Mouse (Mus musculus) embryonic stem cell, embryonic (primary cell): ENCODE measurements around the gene Bicra.

Experiments
- CTCF ChIA-PET, 4 experiments: fragments of 300-600 bp in 2 of 4; fragments of 350-600 bp in 2 of 4; sonication (Branson Sonifier 250); formaldehyde crosslinking; loops; one replicate each; lab custom pipeline; 2022; ENCODE audit warnings: inconsistent platforms in 2 of 4; lab: Charles Lee
- POLR2A ChIA-PET, 4 experiments: fragments of 300-600 bp in 2 of 4; fragments of 350-600 bp in 2 of 4; sonication (Branson Sonifier 250); formaldehyde crosslinking; loops; one replicate each; lab custom pipeline; 2022; ENCODE audit warnings: antibody characterized with exemption in 4 of 4, inconsistent platforms in 1 of 4; lab: Charles Lee

Gene Bicra

DNA sequence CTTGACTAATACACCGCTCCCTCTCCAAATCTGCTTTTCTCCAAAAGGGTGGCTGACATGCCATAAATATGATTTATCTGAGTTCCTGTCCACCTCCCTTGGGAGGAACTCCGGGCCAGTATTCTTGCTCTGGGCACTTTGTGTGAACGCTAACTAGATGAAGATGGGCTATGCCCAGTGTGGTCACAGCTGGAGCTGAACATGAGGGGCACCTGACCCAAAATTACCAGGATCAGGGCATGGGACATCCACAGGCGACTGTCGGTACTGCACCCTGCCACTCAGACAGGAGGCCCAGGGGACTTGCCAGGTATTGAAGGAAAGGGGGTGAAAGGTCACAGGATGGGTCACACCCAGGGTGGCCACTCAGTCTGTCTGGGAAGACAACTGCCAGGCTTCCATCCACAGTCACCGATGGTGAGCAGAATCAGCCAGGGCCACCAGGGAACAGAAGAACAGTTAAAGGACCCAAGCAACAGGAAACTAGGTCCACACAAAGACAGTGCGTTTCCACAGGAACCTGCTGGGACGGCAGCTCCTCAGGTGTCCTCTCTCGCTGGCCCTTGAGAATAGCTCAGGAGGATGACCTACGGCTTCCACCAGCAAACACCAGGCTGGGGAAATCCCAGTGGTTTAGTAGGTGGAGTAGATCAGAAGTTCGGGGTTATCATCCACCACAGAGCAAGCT lies 35.0 kb downstream of the Bicra start:
- CTCF ChIA-PET = interaction anchor here in 3 of 4 experiments (0.6 to 2.4 kb wide), 10 partner anchors 9 to 250 kb away, joined by 3 to 22 read pairs (median 4); partner anchors contain the start of gene Meis3 (in 1 of the 3)

GRCm38 (mm10) chr7:16011418-16012085 lies 36.2 kb downstream of the Bicra start:
- POLR2A ChIA-PET = interaction anchor here in 2 of 4 experiments (1.0 to 1.5 kb wide), 3 partner anchors 7 to 87 kb away, joined by 3 to 4 read pairs (median 3); partner anchors contain the start of gene Napa (in 1 of the 2)
- CTCF ChIA-PET = interaction anchor here in 2 of 4 experiments (1.0 to 2.4 kb wide), 3 partner anchors 8 to 40 kb away, joined by 3 to 11 read pairs (median 3); no protein-coding TSS in a partner anchor

More for the DNA sequence above, 35.0 kb downstream of the Bicra start:
- POLR2A ChIA-PET = interaction anchor here in 2 of 4 experiments (1.2 to 1.6 kb wide), 3 partner anchors 9 to 86 kb away, joined by 3 to 5 read pairs (median 4); partner anchors contain the start of genes Bicra (in 1 of the 2) and Napa (in 1 of the 2)

DNA sequence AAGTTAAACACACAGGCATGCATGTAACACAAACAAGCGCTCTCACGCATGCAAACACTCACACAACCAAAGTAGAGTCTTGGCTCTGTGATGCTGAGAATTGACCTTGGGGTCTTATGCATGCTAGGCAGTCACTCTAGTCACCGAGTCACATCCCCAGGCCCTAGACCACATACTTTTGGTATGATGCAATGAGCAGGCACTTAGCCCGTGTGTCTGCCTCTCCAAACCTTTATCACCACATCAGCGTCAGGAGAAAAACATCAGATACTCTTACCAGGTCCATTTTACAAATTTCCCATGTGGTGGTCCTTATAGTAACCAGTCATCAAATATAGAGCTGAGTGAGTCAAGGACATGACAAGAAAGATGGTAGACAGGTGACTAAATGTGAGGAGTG lies 37.1 kb downstream of the Bicra start:
- ChIA-PET CTCF (interaction anchor here in 1 of 4 experiments (1.0 kb wide), 1 partner anchor 13 kb away, joined by 3 read pairs; no protein-coding TSS in a partner anchor), POLR2A (interaction anchor here in 1 of 4 experiments (1.0 kb wide), 1 partner anchor 35 kb away, joined by 3 read pairs; no protein-coding TSS in a partner anchor)

DNA sequence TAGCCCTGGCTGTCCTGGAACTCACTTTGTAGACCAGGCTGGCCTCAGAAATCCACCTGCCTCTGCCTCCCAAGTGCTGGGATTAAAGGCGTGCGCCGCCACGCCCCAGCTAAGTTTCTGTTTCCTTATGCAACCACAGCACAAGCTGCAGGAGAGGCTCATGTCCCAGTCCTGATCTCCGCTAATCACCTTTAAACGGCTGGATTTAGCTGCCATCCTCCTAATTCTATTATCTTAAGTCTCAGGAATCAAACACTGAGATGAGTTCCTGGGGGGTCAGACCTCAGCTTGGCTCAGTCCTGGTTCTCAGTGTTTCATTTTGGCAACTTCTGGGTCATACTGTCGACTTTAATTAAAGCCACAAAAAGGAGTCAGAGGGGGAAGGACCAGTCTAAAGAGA lies 38.1 kb downstream of the Bicra start:
- ChIA-PET POLR2A (interaction anchor here in 1 of 4 experiments (1.1 kb wide), 1 partner anchor 55 kb away, joined by 3 read pairs; no protein-coding TSS in a partner anchor), CTCF (interaction anchor here in 1 of 4 experiments (0.6 kb wide), 1 partner anchor 16 kb away, joined by 3 read pairs; no protein-coding TSS in a partner anchor)

DNA sequence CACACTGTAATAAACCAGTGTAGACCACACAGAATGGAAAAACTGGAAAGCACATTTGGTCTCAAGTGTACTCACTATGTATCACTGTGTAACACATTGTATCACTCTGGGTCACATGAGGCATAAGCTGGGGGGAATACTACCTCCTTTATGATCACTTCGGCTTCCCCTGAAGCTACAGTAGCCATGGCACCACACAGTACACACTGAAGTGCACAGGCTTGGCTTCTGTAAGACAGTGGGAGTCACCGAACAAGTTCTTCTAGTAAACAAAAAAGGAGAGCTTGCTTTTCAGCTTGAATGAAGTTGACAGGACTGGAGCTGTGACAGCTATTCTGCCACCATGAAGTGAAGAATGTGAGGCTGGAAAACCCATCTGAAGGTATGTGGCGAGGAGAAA lies 42.7 kb downstream of the Bicra start:
- CTCF ChIA-PET = interaction anchor here in 3 of 4 experiments (0.5 to 3.0 kb wide), 10 partner anchors 11 to 258 kb away, joined by 3 to 12 read pairs (median 4); partner anchors contain the start of gene Bicra (in 1 of the 3)

DNA sequence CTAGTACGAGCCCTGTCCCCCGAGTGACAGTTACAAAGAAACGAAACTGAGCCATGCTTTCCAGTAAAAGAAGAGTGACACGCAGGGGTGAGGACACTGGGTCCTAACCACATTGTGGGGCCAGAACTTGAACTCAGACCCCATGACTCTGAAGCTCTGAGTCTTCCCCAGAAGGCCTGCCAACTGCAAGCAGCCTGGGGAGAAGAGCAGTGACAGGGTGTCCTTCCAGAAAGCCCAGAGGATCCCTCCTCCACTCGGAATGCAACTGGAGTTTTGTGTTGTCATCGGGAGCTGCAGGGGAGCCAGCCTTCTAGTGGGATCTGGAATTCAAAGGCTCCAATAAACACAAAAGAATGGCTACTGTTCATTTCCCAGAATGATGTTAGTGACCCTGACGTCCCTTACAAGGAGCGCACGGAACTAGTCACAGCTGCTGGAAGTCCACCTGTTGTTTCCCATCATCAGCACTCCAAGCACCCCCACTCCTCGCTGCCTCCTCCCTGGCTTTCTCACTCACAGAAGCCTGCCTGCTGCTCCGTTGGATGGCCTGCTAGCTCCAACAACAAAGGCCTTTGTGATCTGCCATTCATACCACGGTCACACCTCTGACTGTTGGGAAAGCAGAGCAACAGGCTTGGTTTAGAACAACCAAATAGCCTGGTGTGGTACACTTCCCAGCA lies 43.4 kb downstream of the Bicra start:
- POLR2A ChIA-PET = interaction anchor here in 3 of 4 experiments (0.6 to 2.0 kb wide), 24 partner anchors 8 to 125 kb away, joined by 3 to 9 read pairs (median 4); partner anchors contain the start of genes Bicra (in 1 of the 3), Napa (in 1 of the 3) and Slc8a2 (in 1 of the 3)
- CTCF ChIA-PET = interaction anchor here in 3 of 4 experiments (0.7 to 3.0 kb wide), 12 partner anchors 8 to 56 kb away, joined by 3 to 12 read pairs (median 4); partner anchors contain the start of gene Bicra (in 1 of the 3)

More for the DNA sequence above, 42.7 kb downstream of the Bicra start:
- POLR2A ChIA-PET = interaction anchor here in 3 of 4 experiments (0.7 to 2.0 kb wide), 23 partner anchors 10 to 113 kb away, joined by 3 to 9 read pairs (median 4); partner anchors contain the start of genes Bicra (in 1 of the 3) and Napa (in 1 of the 3)

- ChIA-PET CTCF (interaction anchor here in 1 of 4 experiments (3.0 kb wide), 1 partner anchor 21 kb away, joined by 12 read pairs; no protein-coding TSS in a partner anchor), POLR2A (interaction anchor here in 1 of 4 experiments (2.0 kb wide), 1 partner anchor 95 kb away, joined by 7 read pairs; the partner anchor contains the start of gene Napa)
Measured at GRCm38 (mm10) chr7:16003032-16003431, 44.7 kb downstream of the Bicra start.

GRCm38 (mm10) chr7:16002171-16002570 lies 45.5 kb downstream of the Bicra start:
- POLR2A ChIA-PET = interaction anchor here in 1 of 4 experiments (0.9 to 1.2 kb wide), 2 partner anchors 12 to 21 kb away, joined by 3 read pairs; no protein-coding TSS in a partner anchor

DNA sequence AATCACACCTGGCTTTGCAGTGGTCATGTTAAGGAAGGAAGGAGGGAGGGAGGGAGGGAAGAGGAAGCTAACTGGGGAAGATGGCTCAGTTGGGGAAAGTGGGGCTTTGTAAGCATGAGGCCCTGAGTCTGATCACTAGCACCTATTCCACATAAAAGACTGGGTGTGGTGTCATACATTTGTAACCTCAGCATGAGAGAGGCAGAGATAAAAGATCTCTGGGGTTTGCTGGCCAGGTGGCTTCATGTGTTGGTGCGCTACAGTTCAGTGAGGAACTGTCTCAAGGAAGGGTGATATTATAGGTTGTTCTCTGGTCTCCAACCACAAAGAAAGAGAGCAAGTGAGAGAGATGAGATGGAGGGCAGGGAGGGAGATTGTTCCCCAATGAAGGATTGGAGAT lies 46.0 kb downstream of the Bicra start:
- CTCF ChIA-PET = no interaction called here
- POLR2A ChIA-PET = interaction anchor here in 1 of 4 experiments (0.9 to 1.2 kb wide), 2 partner anchors 11 to 20 kb away, joined by 3 read pairs; no protein-coding TSS in a partner anchor

More at GRCm38 (mm10) chr7:16002171-16002570, 45.5 kb downstream of the Bicra start:
- CTCF ChIA-PET = no interaction called here

DNA sequence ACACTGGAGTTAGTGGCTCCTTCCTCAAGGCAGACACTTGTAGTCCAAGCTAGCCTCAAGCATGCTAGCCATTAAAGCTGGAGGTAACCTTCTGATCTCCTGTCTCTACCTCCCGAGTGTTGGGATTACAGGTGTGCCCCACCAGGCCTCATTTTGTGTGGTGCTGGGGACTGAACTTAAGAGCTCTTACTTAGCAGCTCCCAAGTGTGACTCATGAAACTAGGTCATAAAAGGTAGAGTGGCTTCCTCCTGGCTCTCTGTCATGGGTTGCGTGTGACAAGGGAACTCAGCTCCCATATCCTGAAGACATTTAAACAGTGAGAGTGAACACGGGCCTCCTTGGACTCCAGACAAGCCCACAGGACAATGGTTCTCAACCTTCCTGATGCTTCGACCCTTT lies 53.9 kb downstream of the Bicra start:
- ChIA-PET POLR2A (interaction anchor here in 3 of 4 experiments (0.6 to 1.7 kb wide), 7 partner anchors 10 to 901 kb away, joined by 3 to 12 read pairs (median 4); no protein-coding TSS in a partner anchor), CTCF (interaction anchor here (0.5 to 1.6 kb wide), 9 partner anchors 11 to 58 kb away, joined by 3 to 8 read pairs (median 5); no protein-coding TSS in a partner anchor)

- ChIA-PET CTCF (interaction anchor here (0.9 to 1.6 kb wide), 8 partner anchors 10 to 58 kb away, joined by 3 to 8 read pairs (median 5); no protein-coding TSS in a partner anchor), POLR2A (interaction anchor here in 2 of 4 experiments (0.8 to 1.7 kb wide), 6 partner anchors 10 to 53 kb away, joined by 3 to 6 read pairs (median 4); no protein-coding TSS in a partner anchor)
Measured at GRCm38 (mm10) chr7:15993152-15993551, 54.6 kb downstream of the Bicra start.

DNA sequence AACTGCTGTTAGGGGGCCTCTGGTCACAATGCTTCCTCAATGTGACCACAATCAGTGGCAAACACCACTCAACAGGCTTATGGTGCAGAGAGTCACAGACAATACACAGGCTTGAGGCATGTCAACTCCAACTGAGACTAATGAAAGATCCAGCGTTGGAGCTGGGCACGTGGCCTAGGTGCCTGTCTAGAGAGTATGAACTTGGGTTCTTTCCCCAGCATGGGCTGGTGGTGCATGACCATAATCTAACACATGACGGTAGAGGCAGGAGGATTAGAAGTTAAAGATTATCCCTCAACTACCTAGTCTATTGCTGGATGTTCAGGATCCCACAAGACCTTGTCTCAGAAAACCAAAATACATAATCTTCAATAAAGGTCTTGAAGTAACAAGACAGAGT lies 56.0 kb downstream of the Bicra start:
- ChIA-PET POLR2A (interaction anchor here in 1 of 4 experiments (0.9 to 2.3 kb wide), 2 partner anchors 13 kb away, joined by 3 to 7 read pairs; no protein-coding TSS in a partner anchor), CTCF (no interaction called here)

DNA sequence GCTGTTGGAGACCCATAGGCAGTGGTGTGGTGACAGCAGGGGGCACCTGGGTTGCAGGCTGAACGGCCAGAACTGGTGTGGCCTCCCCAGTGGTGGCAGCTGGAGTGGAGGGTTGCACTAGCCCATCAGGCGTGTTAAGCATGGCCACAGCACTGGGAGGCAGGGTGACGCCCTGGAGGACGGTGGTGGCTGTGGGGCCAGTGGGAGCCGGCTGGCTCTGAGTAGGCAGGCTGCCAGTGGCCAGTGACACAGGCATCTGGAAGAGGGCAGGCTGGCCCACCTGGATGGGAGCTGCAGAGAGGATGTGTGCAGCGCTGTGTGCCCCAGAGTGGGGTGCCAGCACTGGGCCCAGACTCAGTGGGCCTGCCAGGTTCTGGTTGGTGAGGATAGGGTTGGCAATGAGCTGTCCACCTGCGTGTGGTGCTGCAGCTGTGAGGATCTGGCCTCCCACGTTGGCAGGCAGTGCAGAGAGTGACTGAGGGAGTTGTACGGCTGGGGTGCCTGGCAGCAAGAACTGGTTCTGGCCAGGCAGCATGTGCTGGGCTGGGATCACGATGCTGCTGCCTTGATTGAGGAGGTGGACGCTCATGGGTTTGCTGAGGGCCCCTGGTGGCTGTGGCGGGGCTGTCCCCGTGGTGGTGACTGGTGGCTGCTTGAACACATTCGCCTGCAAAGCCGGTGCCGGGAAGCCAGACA lies 59.9 kb downstream of the Bicra start:
- ChIA-PET POLR2A (interaction anchor here in 2 of 4 experiments (1.0 to 2.0 kb wide), 3 partner anchors 16 to 142 kb away, joined by 3 to 6 read pairs (median 5); partner anchors contain the start of genes Bicra (in 1 of the 2) and Slc8a2 (in 1 of the 2)), CTCF (interaction anchor here in 2 of 4 experiments (0.6 to 2.9 kb wide), 5 partner anchors 13 to 350 kb away, joined by 3 to 14 read pairs (median 3); no protein-coding TSS in a partner anchor)

DNA sequence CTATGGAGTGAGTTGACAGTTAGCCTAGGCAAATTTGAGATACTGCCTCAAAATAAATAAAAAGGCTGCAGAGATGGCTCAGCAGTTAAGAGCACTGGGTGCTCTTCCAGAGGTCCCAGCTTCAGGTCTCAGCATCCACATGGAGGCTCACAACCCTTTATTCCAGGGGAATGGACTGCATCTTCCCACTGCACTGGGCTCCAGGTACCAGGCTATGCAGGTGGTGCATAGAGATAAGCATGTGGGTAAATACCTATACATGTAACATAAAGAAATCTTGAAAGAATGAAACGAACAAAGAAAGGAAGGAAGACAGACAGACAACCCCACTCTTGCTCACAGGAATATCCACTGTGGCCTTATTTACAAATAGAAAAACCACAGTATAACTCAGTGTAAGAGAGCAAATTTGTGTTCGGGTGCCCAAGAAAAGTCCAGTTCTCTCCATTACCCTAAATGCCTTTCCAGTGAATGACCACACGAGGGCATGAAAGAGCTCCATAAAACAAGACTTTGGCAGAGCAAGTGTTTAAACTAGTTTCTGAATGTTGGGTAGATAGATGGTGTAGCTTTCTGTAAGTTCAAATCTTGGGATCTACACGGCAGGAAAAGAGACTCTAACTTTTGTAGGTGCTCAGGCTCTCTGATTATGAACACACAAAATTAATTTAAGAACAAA lies 64.9 kb downstream of the Bicra start:
- CTCF ChIA-PET = interaction anchor here (0.6 to 5.4 kb wide), 47 partner anchors 8 to 206 kb away, joined by 3 to 67 read pairs (median 4); partner anchors contain the start of genes Bicra (in 1 of the 4), Ehd2 (in 1 of the 4), Meis3 (in 1 of the 4) and Slc8a2 (in 1 of the 4)
- POLR2A ChIA-PET = interaction anchor here (0.6 to 3.2 kb wide), 27 partner anchors 8 to 290 kb away, joined by 3 to 21 read pairs (median 3); partner anchors contain the start of genes Napa (in 2 of the 4), Bicra (in 1 of the 4), Inafm1 (in 1 of the 4) and Kptn (in 1 of the 4)

DNA sequence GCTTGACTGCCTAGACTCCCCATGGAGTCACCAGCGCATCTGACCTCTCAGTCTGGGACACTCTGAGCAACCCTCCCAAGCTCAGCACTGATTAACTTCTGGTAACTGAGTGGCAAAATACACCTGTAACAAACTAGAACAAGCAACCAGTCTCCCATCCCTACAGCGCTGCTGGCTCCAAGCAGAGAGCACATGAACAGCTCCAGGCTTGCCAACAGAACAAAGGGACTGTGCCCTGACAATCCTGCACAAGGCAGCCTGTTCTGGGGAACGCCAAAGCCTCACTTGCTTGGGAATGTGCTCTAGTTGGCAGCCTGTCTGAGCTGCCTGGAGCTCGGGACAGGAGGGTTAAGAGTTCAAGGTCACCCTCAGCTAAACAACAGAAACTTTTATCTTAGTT lies 66.2 kb downstream of the Bicra start:
- ChIA-PET POLR2A (interaction anchor here (0.6 to 3.2 kb wide), 27 partner anchors 9 to 774 kb away, joined by 3 to 21 read pairs (median 4); partner anchors contain the start of genes Bicra (in 1 of the 4), Ehd2 (in 1 of the 4), Inafm1 (in 1 of the 4) and Kptn (in 1 of the 4)), CTCF (interaction anchor here (0.6 to 5.4 kb wide), 21 partner anchors 9 to 390 kb away, joined by 3 to 67 read pairs (median 5); partner anchors contain the start of genes Bicra (in 1 of the 4), Ehd2 (in 1 of the 4) and Zfp541 (in 1 of the 4))
